Mouse (Mus musculus) forebrain, embryonic 12.5 days (tissue): ENCODE measurements at regions not wholly inside any gene's neighbourhood (a gene's known extent, or its start where the extent isn't known, plus 50 kb on each side); places are given as distances from the start of the nearest gene placed in this dataset.
A peak's percentile ranks its signal among the peaks of the same experiment; 100 is the strongest.

ENCODE experiments used
- ATAC-seq: fragments of 200-750 bp; cut with Nextera tagmentation; 2 replicates; pipeline ENCODE4 v1.8.0; 2017; ENCODE audit warnings: moderate TSS enrichment; ENCODE audit not compliant: low FRiP score
- H3K27ac ChIP-seq: fragments of 300-500 bp; sonication (generic); 2 replicates; pipeline ENCODE4 v1.5.1; 2016; ENCODE audit warnings: mild to moderate bottlenecking
- H3K27me3 ChIP-seq: fragments of 300-500 bp; sonication (generic); 2 replicates; pipeline ENCODE4 v1.6.1; 2016; ENCODE audit warnings: mild to moderate bottlenecking
- H3K36me3 ChIP-seq: fragments of 300-500 bp; sonication (generic); replicated peaks from 2 replicates; pipeline ENCODE4 v1.6.1; 2016; ENCODE audit warnings: mild to moderate bottlenecking
- H3K4me1 ChIP-seq: fragments of 300-500 bp; sonication (generic); 2 replicates; pipeline ENCODE4 v1.6.1; 2016
- H3K4me2 ChIP-seq: fragments of 300-500 bp; sonication (generic); 2 replicates; pipeline ENCODE4 v1.6.1; 2016; ENCODE audit warnings: mild to moderate bottlenecking, moderate library complexity
- H3K4me3 ChIP-seq: fragments of 300-500 bp; sonication (generic); replicated peaks from 2 replicates; pipeline ENCODE4 v1.5.1; 2016; ENCODE audit warnings: mild to moderate bottlenecking
- H3K9ac ChIP-seq: fragments of 300-500 bp; sonication (generic); 2 replicates; pipeline ENCODE4 v1.6.1; 2016; ENCODE audit warnings: mild to moderate bottlenecking
- H3K9me3 ChIP-seq: fragments of 300-500 bp; sonication (generic); 2 replicates; pipeline ENCODE4 v1.6.1; 2016
- WGBS: fragments of 180-500 bp; shearing (Covaris S2); methylation state at CpG from one replicate; pipeline ENCODE4 v1.1.7; 2016; 5-methylcytosine and 5-hydroxymethylcytosine counted together

DNA sequence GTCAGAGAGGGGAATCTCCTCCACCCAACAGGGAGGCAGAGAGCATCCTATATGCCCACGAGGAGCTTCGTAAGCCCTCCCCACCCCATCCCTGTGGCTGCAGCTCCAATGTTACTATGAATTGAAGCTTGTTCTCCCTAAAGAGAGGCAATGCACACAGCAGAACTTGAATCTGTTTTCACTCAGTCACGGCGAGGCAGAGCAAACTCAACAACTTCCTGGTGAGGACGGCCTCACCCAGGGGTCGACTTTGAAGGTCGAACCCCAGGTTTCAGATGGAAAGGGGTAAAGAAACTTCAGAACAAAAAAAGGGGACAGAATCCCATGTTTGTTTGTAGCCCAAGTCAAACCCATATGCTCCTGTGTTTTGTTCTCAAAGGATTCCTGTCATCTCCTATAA is 538.5 kb upstream of the Gm19410 start:
- WGBS = 80% methylated on average over 7 of the region's 7 CpGs
- Histone ChIP-seq H3K36me3 (no peaks in the 10 kb centered on the region), H3K9me3 (no peaks in the 10 kb centered on the region), H3K27ac (no peak overlapping the region), H3K4me1 (no peaks in the 10 kb centered on the region), H3K4me3 (no peak overlapping the region), H3K27me3 (no peaks in the 10 kb centered on the region), H3K9ac (no peak overlapping the region), H3K4me2 (no peak overlapping the region)
- no peak for ATAC-seq

DNA sequence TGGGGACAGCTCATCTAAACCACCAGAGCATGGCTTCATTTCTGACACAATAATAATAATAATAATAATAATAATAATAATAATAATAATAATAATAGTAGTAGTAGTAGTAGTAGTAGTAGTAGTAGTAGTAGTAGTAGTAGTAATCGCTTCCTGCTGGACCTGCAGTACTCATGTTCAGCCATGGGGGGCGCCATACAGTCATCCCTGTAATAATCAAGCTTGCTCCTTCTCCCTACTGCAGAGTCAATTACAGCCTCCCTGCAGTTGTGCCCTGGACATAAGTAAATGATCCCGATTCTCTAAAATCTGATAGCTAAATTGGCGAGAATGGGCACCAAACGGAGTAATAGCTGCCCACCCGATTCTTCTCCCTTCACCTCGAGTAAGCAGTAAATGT is 537.1 kb upstream of the Gm19410 start:
- H3K4me2 ChIP-seq = no peak overlapping the region
- H3K36me3 ChIP-seq = no peaks in the 10 kb centered on the region
- no peak overlapping the region for H3K27ac ChIP-seq
- H3K4me1 ChIP-seq = 0 out of 2 replicates have a peak, but pooled peaks cover 2% of the 10 kb centered on the region
- H3K4me3 ChIP-seq = no peak overlapping the region
- WGBS = 78% methylated on average over 7 of the region's 7 CpGs
- no peaks in the 10 kb centered on the region for H3K9me3 ChIP-seq
- H3K27me3 ChIP-seq = no peaks in the 10 kb centered on the region
- no peak overlapping the region for H3K9ac ChIP-seq
- no peak for ATAC-seq

DNA sequence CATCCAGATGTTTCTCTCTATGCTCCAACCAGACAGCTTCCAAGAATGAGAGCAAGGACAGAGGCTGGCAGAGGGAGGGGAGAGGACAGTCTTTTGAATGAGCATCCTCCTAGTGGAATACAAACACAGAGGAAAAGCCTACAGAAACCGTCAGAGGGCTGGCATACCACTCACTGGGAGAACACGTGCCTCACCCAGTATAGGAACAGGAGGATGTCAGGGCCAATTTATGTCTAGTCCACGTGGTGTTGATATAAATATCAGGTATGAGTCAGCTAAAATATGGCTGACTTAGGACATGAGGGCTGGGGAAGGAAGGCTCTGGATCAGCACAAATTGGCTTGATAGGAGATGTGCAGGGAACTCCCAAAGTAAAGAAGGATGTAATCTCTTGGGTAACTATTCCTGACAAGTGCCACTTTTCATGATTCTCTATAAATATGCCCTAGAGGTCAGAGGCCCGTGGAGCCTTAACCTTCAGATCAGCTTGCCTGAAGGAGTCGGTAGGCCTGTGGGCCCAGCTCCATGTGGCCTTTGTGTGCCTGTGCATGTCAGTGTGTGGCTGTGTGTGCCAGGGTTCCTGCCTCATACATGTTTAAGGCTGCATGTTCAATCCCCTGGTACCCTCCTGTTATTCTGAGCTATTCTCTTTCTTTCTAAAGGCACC is 531.9 kb upstream of the Gm19410 start:
- no peak overlapping the region for H3K4me2 ChIP-seq
- no peak for ATAC-seq
- no peaks in the 10 kb centered on the region for H3K9me3 ChIP-seq
- H3K27ac ChIP-seq = no peak overlapping the region
- no peaks in the 10 kb centered on the region for H3K27me3 ChIP-seq
- no peak overlapping the region for H3K9ac ChIP-seq
- H3K4me3 ChIP-seq = no peak overlapping the region
- 63% methylated on average over 5 of the region's 5 CpGs for WGBS
- peaks cover 12% of the 10 kb centered on the region; the same call in 1 of the 2 replicates for H3K4me1 ChIP-seq
- H3K36me3 ChIP-seq = no peaks in the 10 kb centered on the region

GRCm38 (mm10) chr8:35234436-35234835 is 531.2 kb upstream of the Gm19410 start:
- no peak overlapping the region for H3K9ac ChIP-seq
- no peaks in the 10 kb centered on the region for H3K9me3 ChIP-seq
- no peaks in the 10 kb centered on the region for H3K27me3 ChIP-seq
- 49% methylated on average over 5 of the region's 5 CpGs for WGBS
- H3K4me1 ChIP-seq = peaks cover 12% of the 10 kb centered on the region; the same call in 1 of the 2 replicates
- no peak overlapping the region for H3K4me3 ChIP-seq
- H3K27ac ChIP-seq = no peak overlapping the region
- no peaks in the 10 kb centered on the region for H3K36me3 ChIP-seq
- no peak overlapping the region for H3K4me2 ChIP-seq
- no peak for ATAC-seq

DNA sequence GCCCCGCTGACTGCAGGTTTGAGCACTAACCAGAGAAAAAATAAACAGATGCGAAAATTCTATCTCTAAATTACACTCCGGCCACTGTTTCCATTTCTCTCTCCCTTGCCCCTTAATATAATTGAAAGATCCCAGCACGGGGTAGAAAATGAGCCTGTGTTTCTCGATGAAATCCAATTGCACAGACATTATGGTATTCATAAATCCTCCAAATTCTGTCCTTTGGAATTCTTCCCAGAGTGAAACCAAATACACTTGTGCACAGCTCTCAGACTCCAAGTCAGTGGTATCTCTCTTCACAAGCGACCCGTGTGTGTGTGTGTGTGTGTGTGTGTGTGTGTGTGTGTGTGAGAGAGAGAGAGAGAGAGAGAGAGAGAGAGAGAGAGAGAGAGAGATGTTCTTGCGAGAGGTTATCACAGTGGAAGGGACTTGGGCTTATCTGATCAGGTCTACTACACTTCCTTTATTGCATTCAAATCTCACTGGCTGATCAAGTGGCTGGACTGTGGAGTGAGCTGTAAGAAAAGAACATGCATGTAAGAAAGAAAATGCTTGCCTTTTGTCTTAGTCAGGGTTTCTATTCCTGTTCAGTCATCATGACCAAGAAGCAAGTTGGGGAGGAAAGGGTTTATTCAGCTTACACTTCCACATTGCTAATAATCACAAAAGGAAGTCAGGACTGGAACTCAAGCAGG is 529.6 kb upstream of the Gm19410 start:
- H3K4me2 ChIP-seq = no peak overlapping the region
- 81% methylated on average over 8 of the region's 8 CpGs for whole genome bisulfite sequencing
- no peaks in the 10 kb centered on the region for H3K36me3 ChIP-seq
- H3K27ac ChIP-seq = no peak overlapping the region
- H3K9ac ChIP-seq = no peak overlapping the region
- H3K9me3 ChIP-seq = no peaks in the 10 kb centered on the region
- no peak overlapping the region for H3K4me3 ChIP-seq
- no peaks in the 10 kb centered on the region for H3K27me3 ChIP-seq
- no peak for ATAC-seq
- peaks cover 12% of the 10 kb centered on the region; the same call in 1 of the 2 replicates for H3K4me1 ChIP-seq

GRCm38 (mm10) chr8:35237279-35237678 is 528.3 kb upstream of the Gm19410 start:
- Histone ChIP-seq H3K4me2 (no peak overlapping the region), H3K9me3 (no peaks in the 10 kb centered on the region), H3K36me3 (no peaks in the 10 kb centered on the region), H3K9ac (no peak overlapping the region), H3K4me3 (no peak overlapping the region), H3K27me3 (no peaks in the 10 kb centered on the region), H3K4me1 (peaks cover 12% of the 10 kb centered on the region; the same call in 1 of the 2 replicates), H3K27ac (no peak overlapping the region)
- no peak for ATAC-seq
- WGBS = 91% methylated on average over 6 of the region's 6 CpGs

DNA sequence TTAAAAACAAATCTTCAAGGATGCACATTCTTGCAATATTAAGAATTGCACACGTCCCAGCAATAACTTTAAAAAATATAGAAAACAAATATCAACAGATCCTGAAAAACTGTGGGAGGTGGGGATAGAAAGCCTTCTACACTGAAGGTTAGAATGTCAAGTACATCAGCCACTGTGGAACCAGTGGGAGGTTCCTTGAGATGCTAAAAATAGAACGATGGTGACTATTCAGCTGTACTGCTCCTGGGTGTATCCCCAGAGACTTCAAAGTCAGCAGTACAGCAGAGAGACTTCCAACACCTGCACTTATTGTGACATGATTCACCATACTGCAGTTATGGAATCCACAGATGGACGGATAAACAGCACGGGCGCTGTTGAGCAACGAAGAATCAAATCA is 524.7 kb upstream of the Gm19410 start:
- no peaks in the 10 kb centered on the region for H3K9me3 ChIP-seq

DNA sequence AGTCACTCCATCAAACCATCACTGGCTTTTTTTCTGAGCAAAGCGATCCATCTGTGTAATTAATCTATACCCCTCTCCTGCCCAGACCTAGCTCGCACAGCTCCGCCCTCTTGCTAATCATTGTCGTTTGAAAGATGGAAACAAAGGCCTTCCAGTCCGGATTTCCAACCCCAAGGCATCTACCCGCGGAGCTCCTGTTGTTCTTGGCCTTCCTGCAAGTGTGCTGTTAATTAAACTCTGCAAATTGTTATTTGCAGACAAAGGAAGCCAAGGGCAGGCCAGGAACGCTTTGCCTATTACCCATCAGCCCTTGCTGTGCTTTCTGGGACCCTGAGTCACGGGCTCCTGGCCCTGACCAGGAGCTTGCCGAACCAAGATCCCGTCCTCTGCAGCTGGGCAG is 522.0 kb upstream of the Gm19410 start:
- 10% methylated on average over 11 of the region's 11 CpGs for WGBS
- Histone ChIP-seq H3K4me1 (peaks cover 11% of the 10 kb centered on the region), H3K27me3 (no peaks in the 10 kb centered on the region), H3K4me2 (peak overlapping the region; percentile 35), H3K27ac (peak overlapping the region; percentile 32; the same call in 1 of the 2 replicates), H3K9me3 (no peaks in the 10 kb centered on the region), H3K4me3 (no peak overlapping the region), H3K36me3 (no peaks in the 10 kb centered on the region), H3K9ac (no peak overlapping the region)
- ATAC-seq = peak; percentile 60; the same call in 1 of the 2 replicates

More for the DNA sequence above, 524.7 kb upstream of the Gm19410 start:
- Histone ChIP-seq H3K4me3 (no peak overlapping the region), H3K36me3 (no peaks in the 10 kb centered on the region), H3K4me2 (no peak overlapping the region), H3K27ac (no peak overlapping the region), H3K9ac (no peak overlapping the region), H3K4me1 (peaks cover 11% of the 10 kb centered on the region), H3K27me3 (no peaks in the 10 kb centered on the region)
- 93% methylated on average over 6 of the region's 6 CpGs for WGBS
- ATAC-seq = no peak

DNA sequence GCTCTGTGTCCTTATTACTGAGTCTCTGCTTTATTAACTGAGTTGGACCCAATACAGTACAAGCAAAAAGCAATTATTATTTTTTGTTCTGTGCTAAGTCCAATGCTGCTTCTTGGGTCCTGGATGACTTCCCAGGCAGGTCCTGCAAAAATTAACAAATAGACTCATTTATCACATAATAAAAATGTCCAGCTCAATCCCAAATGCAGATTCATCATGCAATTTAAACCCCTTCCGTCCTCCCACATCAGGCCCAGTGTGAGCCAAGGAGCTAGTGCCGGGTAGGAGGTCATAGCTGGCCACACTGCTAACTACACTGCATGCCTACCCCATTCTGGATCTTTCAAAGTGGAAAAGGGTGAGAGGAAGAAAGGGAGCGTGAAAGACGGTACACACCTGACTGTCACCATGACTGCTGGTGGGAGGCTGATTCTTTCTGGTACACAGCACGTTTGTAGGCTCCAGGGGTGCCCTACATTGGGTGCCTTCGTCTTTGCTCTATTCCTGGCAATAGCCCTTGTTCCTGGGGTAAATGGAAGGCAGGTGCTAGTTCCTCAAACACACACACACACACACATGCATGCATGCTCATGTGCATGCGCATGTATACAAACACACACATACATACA is 515.7 kb upstream of the Gm19410 start:
- Histone ChIP-seq H3K9me3 (no peaks in the 10 kb centered on the region), H3K36me3 (no peaks in the 10 kb centered on the region), H3K27ac (no peak overlapping the region), H3K4me3 (no peak overlapping the region), H3K27me3 (no peaks in the 10 kb centered on the region), H3K4me1 (no peaks in the 10 kb centered on the region), H3K4me2 (no peak overlapping the region), H3K9ac (no peak overlapping the region)
- WGBS = 88% methylated on average over 7 of the region's 7 CpGs
- ATAC-seq = no peak

GRCm38 (mm10) chr8:35250641-35251040 is 514.9 kb upstream of the Gm19410 start:
- no peaks in the 10 kb centered on the region for H3K9me3 ChIP-seq
- no peaks in the 10 kb centered on the region for H3K36me3 ChIP-seq
- 73% methylated on average over 4 of the region's 4 CpGs for WGBS
- no peak overlapping the region for H3K4me3 ChIP-seq
- no peaks in the 10 kb centered on the region for H3K27me3 ChIP-seq
- no peak overlapping the region for H3K9ac ChIP-seq
- no peak overlapping the region for H3K27ac ChIP-seq
- no peak for ATAC-seq
- no peaks in the 10 kb centered on the region for H3K4me1 ChIP-seq
- no peak overlapping the region for H3K4me2 ChIP-seq

DNA sequence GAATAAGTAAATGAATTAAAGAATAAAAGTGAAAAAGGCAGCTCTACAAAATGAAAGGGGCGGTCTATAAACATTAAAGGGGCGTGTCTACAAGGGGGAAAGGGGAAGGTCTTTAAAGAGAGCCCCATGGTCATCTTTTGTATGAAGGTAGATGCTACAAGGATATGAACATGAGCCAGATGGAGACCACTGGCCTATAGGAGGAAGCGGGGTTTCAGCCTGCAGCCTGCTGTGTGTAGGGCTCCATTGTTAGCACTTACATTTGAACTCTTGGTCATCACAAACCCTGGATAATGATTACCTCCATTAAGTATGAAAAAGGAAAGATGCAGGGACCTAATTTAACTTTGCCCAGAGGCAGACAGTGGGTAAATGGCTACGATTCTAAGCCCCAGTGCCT is 511.6 kb upstream of the Gm19410 start:
- H3K9me3 ChIP-seq = no peaks in the 10 kb centered on the region
- H3K36me3 ChIP-seq = no peaks in the 10 kb centered on the region
- no peaks in the 10 kb centered on the region for H3K4me1 ChIP-seq
- no peak overlapping the region for H3K9ac ChIP-seq
- H3K27ac ChIP-seq = no peak overlapping the region
- 86% methylated on average over 4 of the region's 4 CpGs for WGBS
- H3K4me3 ChIP-seq = no peak overlapping the region
- ATAC-seq = no peak
- H3K27me3 ChIP-seq = no peaks in the 10 kb centered on the region
- no peak overlapping the region for H3K4me2 ChIP-seq

DNA sequence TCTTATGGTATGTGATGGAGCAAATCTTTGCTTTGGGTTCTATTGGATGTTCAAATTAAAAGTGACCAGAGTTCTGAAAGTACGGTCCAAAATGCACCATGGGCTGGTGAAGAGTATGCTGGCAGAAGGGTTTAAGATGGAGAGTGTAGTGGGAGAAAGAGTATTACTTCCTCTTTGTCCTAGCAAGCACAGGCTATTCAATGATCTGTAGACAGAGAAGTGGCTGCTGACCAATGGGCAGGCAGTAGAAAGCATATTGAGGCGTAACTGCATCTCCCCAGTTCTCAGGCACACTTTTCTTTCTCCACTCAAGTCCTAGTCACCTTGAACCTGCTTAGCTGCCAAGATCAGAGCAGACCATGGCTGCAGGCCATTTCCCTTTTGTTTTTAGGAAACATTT is 510.3 kb upstream of the Gm19410 start:
- no peaks in the 10 kb centered on the region for H3K36me3 ChIP-seq
- no peak overlapping the region for H3K4me3 ChIP-seq
- no peak for ATAC-seq
- no peak overlapping the region for H3K9ac ChIP-seq
- H3K9me3 ChIP-seq = no peaks in the 10 kb centered on the region
- 80% methylated on average over 2 of the region's 2 CpGs for WGBS
- H3K4me1 ChIP-seq = no peaks in the 10 kb centered on the region
- H3K4me2 ChIP-seq = no peak overlapping the region
- H3K27me3 ChIP-seq = no peaks in the 10 kb centered on the region
- no peak overlapping the region for H3K27ac ChIP-seq
